8 mouse cellular contexts compared by ENCODE assay signal in the genomic region with DNA sequence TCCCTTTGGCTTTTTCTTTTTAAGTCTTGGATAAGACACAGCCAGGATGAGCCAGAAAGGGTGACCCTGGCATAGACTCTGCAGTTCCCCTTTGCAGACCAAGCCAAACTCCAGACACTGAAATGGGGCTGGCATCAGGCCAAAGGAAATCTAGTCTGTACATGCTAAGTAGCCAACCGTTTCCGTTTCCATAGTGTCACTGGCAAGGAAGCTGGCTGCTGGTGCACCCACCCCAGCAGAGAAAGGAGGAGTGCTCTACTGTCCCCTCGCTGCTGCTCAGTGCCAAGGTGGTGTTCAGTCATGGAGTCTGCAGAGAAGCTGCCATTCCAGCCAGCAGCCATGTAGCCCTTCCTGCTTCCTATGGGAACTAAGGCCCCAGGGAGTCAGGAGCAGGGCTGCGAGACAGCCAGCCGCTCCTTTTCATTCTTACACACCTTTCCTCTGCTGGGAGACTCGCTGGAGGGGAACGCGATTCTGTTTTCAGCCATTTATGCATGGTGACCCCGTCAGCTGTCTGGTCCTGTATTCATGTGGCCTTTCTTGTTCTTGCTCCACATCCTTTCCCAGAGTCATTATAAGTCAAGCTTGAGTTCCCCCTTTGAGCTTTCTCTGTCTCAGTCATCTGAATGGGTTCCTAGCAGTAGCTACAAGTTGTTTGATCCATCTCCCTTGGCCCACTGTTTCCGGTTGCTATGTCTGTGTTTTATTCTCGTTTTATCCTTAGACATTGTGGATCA.
A peak's percentile ranks its signal among the peaks of the same experiment; 100 is the strongest.
DNase-seq lines count a peak whose midpoint lies in the region; ATAC-seq and TF ChIP-seq lines count a peak whose summit lies in the region.

No protein-coding gene starts in this region.

- H3K27ac ChIP-seq in embryonic facial prominence, embryonic 11.5 days (replicated peaks; ENCODE audit: low read depth, low read length) = no peak overlapping the region
- H3K27ac ChIP-seq in embryonic facial prominence, embryonic 10.5 days (replicated peaks) = no peak overlapping the region
- no peak overlapping the region for H3K27ac ChIP-seq in intestine, embryonic 16.5 days (ENCODE audit: low read length)
- H3K27ac ChIP-seq in left cerebral cortex, adult 2 months = no peak overlapping the region
- H3K27ac ChIP-seq in stomach, embryonic 14.5 days (ENCODE audit: low read length) = no peak overlapping the region

- H3K9ac ChIP-seq in embryonic facial prominence, embryonic 11.5 days (replicated peaks; ENCODE audit: low read length) = no peak overlapping the region
- no peak overlapping the region for H3K9ac ChIP-seq in intestine, embryonic 16.5 days (ENCODE audit: low read depth, low read length)
- H3K9ac ChIP-seq in stomach, embryonic 14.5 days (replicated peaks; ENCODE audit: low read depth, low read length) = no peak overlapping the region

- intact Hi-C loops in left cerebral cortex, adult 2 months (cut with DNase I) = loop anchor here (5.0 kb wide), 1 partner anchor 36 kb away; no protein-coding TSS in a partner anchor

- H3K27me3 ChIP-seq in embryonic facial prominence, embryonic 11.5 days (ENCODE audit: control insufficient read depth, insufficient read depth, low read length) = no peaks in the 10 kb centered on the region
- H3K27me3 ChIP-seq in embryonic facial prominence, embryonic 10.5 days (replicated peaks; ENCODE audit: low read depth, poor library complexity, severe bottlenecking) = no peaks in the 10 kb centered on the region
- H3K27me3 ChIP-seq in intestine, embryonic 16.5 days (replicated peaks; ENCODE audit: control insufficient read depth, insufficient read depth, low read length) = no peaks in the 10 kb centered on the region
- H3K27me3 ChIP-seq in stomach, embryonic 14.5 days (ENCODE audit: control insufficient read depth, insufficient read depth, low read length) = no peaks in the 10 kb centered on the region

- H3K4me2 ChIP-seq in embryonic facial prominence, embryonic 11.5 days (ENCODE audit: low read depth, low read length) = no peak overlapping the region
- H3K4me2 ChIP-seq in intestine, embryonic 16.5 days (ENCODE audit: low read depth, low read length) = no peak overlapping the region
- H3K4me2 ChIP-seq in stomach, embryonic 14.5 days (replicated peaks; ENCODE audit: low read depth, low read length) = no peak overlapping the region

- no peak overlapping the region for H3K4me3 ChIP-seq in embryonic facial prominence, embryonic 11.5 days (ENCODE audit: low read depth, low read length)
- no peak overlapping the region for H3K4me3 ChIP-seq in embryonic facial prominence, embryonic 10.5 days
- no peak overlapping the region for H3K4me3 ChIP-seq in intestine, embryonic 16.5 days (ENCODE audit: low read length)
- H3K4me3 ChIP-seq in left cerebral cortex, adult 2 months = no peak overlapping the region
- H3K4me3 ChIP-seq in stomach, embryonic 14.5 days (ENCODE audit: low read depth, low read length) = no peak overlapping the region

- H3K9me3 ChIP-seq in embryonic facial prominence, embryonic 11.5 days (replicated peaks; ENCODE audit: control insufficient read depth, low read length) = no peaks in the 10 kb centered on the region
- no peaks in the 10 kb centered on the region for H3K9me3 ChIP-seq in embryonic facial prominence, embryonic 10.5 days
- H3K9me3 ChIP-seq in intestine, embryonic 16.5 days (ENCODE audit: control insufficient read depth, low read length) = no peaks in the 10 kb centered on the region
- H3K9me3 ChIP-seq in stomach, embryonic 14.5 days (ENCODE audit: control insufficient read depth, low read depth, low read length) = no peaks in the 10 kb centered on the region

- ATAC-seq in embryonic facial prominence, embryonic 11.5 days (replicated peaks; ENCODE audit: insufficient number of reproducible peaks, low FRiP score, low TSS enrichment, low read depth) = no peak
- ATAC-seq in intestine, embryonic 16.5 days = peak; percentile 52
- ATAC-seq in megakaryocyte progenitor cell, adult 5-6 weeks (replicated peaks; ENCODE audit: poor library complexity) = peak; percentile 85
- ATAC-seq in stomach, embryonic 14.5 days (ENCODE audit: insufficient number of reproducible peaks, insufficient read depth, low FRiP score, low read depth) = 0 out of 2 replicates have a peak, but pooled peaks have one; percentile 53

- no peak; the same call in none of the 2 replicates for TF ChIP-seq CTCF in left cerebral cortex, adult 2 months (IDR thresholded peaks at IDR 0.05)

- WGBS in embryonic facial prominence, embryonic 11.5 days = 76% methylated on average over 11 of the region's 11 CpGs
- WGBS in embryonic facial prominence, embryonic 10.5 days = 73% methylated on average over 11 of the region's 11 CpGs
- 67% methylated on average over 11 of the region's 11 CpGs for WGBS in intestine, embryonic 16.5 days
- 61% methylated on average over 11 of the region's 11 CpGs for WGBS in stomach, embryonic 14.5 days

- 0 out of 2 replicates have a peak, but pooled peaks cover 2% of the 10 kb centered on the region for H3K4me1 ChIP-seq in embryonic facial prominence, embryonic 11.5 days (ENCODE audit: control insufficient read depth, insufficient read depth, low read length)
- H3K4me1 ChIP-seq in embryonic facial prominence, embryonic 10.5 days = 0 out of 2 replicates have a peak, but pooled peaks cover 5% of the 10 kb centered on the region
- H3K4me1 ChIP-seq in intestine, embryonic 16.5 days (ENCODE audit: control insufficient read depth, insufficient read depth, low read length) = no peaks in the 10 kb centered on the region
- peaks cover 6% of the 10 kb centered on the region; the same call in 1 of the 2 replicates for H3K4me1 ChIP-seq in stomach, embryonic 14.5 days (ENCODE audit: control insufficient read depth, insufficient read depth, low read length)

- H3K36me3 ChIP-seq in embryonic facial prominence, embryonic 11.5 days (replicated peaks; ENCODE audit: control insufficient read depth, insufficient read depth, low read depth, low read length) = no peaks in the 10 kb centered on the region
- H3K36me3 ChIP-seq in embryonic facial prominence, embryonic 10.5 days (replicated peaks) = no peaks in the 10 kb centered on the region
- no peaks in the 10 kb centered on the region for H3K36me3 ChIP-seq in intestine, embryonic 16.5 days (ENCODE audit: control insufficient read depth, insufficient read depth, low read length)
- no peaks in the 10 kb centered on the region for H3K36me3 ChIP-seq in stomach, embryonic 14.5 days (ENCODE audit: control insufficient read depth, insufficient read depth, low read length)

- peak; percentile 36 for DNase-seq in embryonic facial prominence, embryonic 11.5 days (ENCODE audit: low spot score)
- no peak for DNase-seq in embryonic facial prominence, embryonic 10.5 days (ENCODE audit: low spot score)
- peak; percentile 42 to 66 for DNase-seq in cerebellum, postnatal 25 days
- DNase-seq in heart, adult 18-20 months = peak; percentile 71 to 76
- DNase-seq in left cerebral cortex, adult 2 months (ENCODE audit: extremely low spot score in 1 of 2, low spot score in 2 of 2) = peak; percentile 16 to 55
